Mouse (Mus musculus) bone marrow macrophage, adult 2 months (primary cell): ENCODE data around the gene Dst.

ENCODE experiments used
- CTCF ChIP-seq: IDR thresholded peaks from 2 replicates; pipeline ENCODE4 v1.5.1; 2012; ENCODE audit warnings: low read depth, mild to moderate bottlenecking, low read length, moderate library complexity
- POLR2A ChIP-seq: IDR thresholded peaks from 2 replicates; pipeline ENCODE4 v1.6.1; 2012; ENCODE audit warnings: mild to moderate bottlenecking, low read depth, low read length, borderline replicate concordance

DNA sequence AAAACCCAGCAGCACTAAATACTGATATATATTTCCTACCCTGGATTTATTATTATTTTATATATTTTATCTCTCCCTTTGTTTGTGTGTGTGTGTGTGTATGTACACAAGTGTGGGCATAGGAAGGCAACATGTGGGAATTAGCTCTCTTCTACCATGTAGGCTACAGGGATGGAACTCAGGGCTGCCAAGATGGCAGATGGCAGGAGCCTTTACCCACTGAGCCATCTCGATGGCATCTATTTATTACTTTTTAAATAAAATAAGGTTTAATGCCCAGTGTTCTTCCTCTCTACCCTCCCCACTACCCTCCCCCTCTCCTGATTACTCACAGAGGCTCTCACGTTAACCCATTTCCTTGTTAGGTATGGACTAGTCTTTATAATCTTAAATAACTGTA, 39.0 kb upstream of the Dst start:
- no peak for TF ChIP-seq CTCF
- no peak for TF ChIP-seq POLR2A
